Mouse (Mus musculus): ENCODE results near the gene Selenov. TPM values are rescaled to one million over a fixed set of nuclear protein-coding genes. Genes with fewer than 3 reads are reported as not detected.

Gene Selenov
- 0.13 and 0.30 TPM in 2 replicates for polyA plus RNA-seq (2015; fragmentation: Nextera tagmentation; extraction: Ambion mirVana)

GRCm38 (mm10) chr7:28290638-28291590 lies at the start of gene Selenov:
Gene Selenov (minus strand): TSS chr7:28291186.
- H3K36me3 ChIP-seq: no peaks in the 10 kb centered on the region
- WGBS: under 1% methylated on average over 52 of the region's 52 CpGs
- no peak within 1 kb of the TSS for H3K9ac ChIP-seq
- H3K27ac ChIP-seq (replicated peaks): no peak within 1 kb of the TSS
- peak within 1 kb of the TSS; percentile 49 for H3K4me2 ChIP-seq (replicated peaks)
- H3K27me3 ChIP-seq: peaks cover 87% of the 10 kb centered on the region
- no peak for ATAC-seq (ENCODE audit: insufficient number of reproducible peaks, low FRiP score, low TSS enrichment, low read depth)
- no peaks in the 10 kb centered on the region for H3K9me3 ChIP-seq (replicated peaks)
- peak within 1 kb of the TSS; percentile 22 for H3K4me3 ChIP-seq (replicated peaks)
- H3K4me1 ChIP-seq: peaks cover 16% of the 10 kb centered on the region

- H3K9ac ChIP-seq: peak overlapping the region; percentile 58; the same call in 1 of the 2 replicates
- no peaks in the 10 kb centered on the region for H3K27me3 ChIP-seq
- no peak for ATAC-seq (ENCODE audit: insufficient number of reproducible peaks, low FRiP score, low TSS enrichment, low read depth)
- H3K4me1 ChIP-seq: peaks cover 15% of the 10 kb centered on the region
- WGBS: 73% methylated on average over 19 of the region's 19 CpGs
- peak overlapping the region; percentile 97 for H3K4me3 ChIP-seq (replicated peaks)
- H3K9me3 ChIP-seq (replicated peaks): no peaks in the 10 kb centered on the region
- peaks cover 6% of the 10 kb centered on the region; the same call in 1 of the 2 replicates for H3K36me3 ChIP-seq
- peak overlapping the region; percentile 94 for H3K27ac ChIP-seq (replicated peaks)
- peak overlapping the region; percentile 62 for H3K4me2 ChIP-seq (replicated peaks)
Measured at GRCm38 (mm10) chr7:28339213-28339917, 48.4 kb upstream of the Selenov start.

GRCm38 (mm10) chr7:28338108-28338998 lies 47.4 kb upstream of the Selenov start, which contains the start of gene Supt5:
Gene Supt5 (minus strand): TSS chr7:28338746.
- ATAC-seq (ENCODE audit: insufficient number of reproducible peaks, low FRiP score, low TSS enrichment, low read depth): peak; percentile 97
- H3K4me1 ChIP-seq: peaks cover 15% of the 10 kb centered on the region
- peak within 1 kb of the TSS; percentile 62 for H3K4me2 ChIP-seq (replicated peaks)
- H3K36me3 ChIP-seq: peaks cover 6% of the 10 kb centered on the region; the same call in 1 of the 2 replicates
- peak within 1 kb of the TSS; percentile 97 for H3K4me3 ChIP-seq (replicated peaks)
- WGBS: under 1% methylated on average over 77 of the region's 77 CpGs
- no peaks in the 10 kb centered on the region for H3K27me3 ChIP-seq
- H3K27ac ChIP-seq (replicated peaks): peak within 1 kb of the TSS; percentile 94
- H3K9me3 ChIP-seq (replicated peaks): no peaks in the 10 kb centered on the region
- H3K9ac ChIP-seq: peak within 1 kb of the TSS; percentile 98

- peaks cover 15% of the 10 kb centered on the region for H3K4me1 ChIP-seq
- no peak overlapping the region for H3K27ac ChIP-seq (replicated peaks)
- no peak for ATAC-seq (ENCODE audit: insufficient number of reproducible peaks, low FRiP score, low TSS enrichment, low read depth)
- no peak overlapping the region for H3K9ac ChIP-seq
- H3K4me3 ChIP-seq (replicated peaks): no peak overlapping the region
- H3K36me3 ChIP-seq: peaks cover 21% of the 10 kb centered on the region
- H3K27me3 ChIP-seq: no peaks in the 10 kb centered on the region
- WGBS: 89% methylated on average over 2 of the region's 2 CpGs
- no peaks in the 10 kb centered on the region for H3K9me3 ChIP-seq (replicated peaks)
- no peak overlapping the region for H3K4me2 ChIP-seq (replicated peaks)
Measured at GRCm38 (mm10) chr7:28335471-28335870, 44.5 kb upstream of the Selenov start.

- Histone ChIP-seq H3K9ac (no peak overlapping the region), H3K4me3 (replicated peaks) (no peak overlapping the region), H3K27ac (replicated peaks) (no peak overlapping the region), H3K4me2 (replicated peaks) (no peak overlapping the region), H3K36me3 (peaks cover 31% of the 10 kb centered on the region), H3K27me3 (no peaks in the 10 kb centered on the region), H3K9me3 (replicated peaks) (no peaks in the 10 kb centered on the region), H3K4me1 (peaks cover 15% of the 10 kb centered on the region)
- WGBS: 76% methylated on average over 4 of the region's 4 CpGs
- ATAC-seq (ENCODE audit: insufficient number of reproducible peaks, low FRiP score, low TSS enrichment, low read depth): no peak
Measured at GRCm38 (mm10) chr7:28334534-28334933, 43.5 kb upstream of the Selenov start.

GRCm38 (mm10) chr7:28328260-28328659 lies 37.3 kb upstream of the Selenov start:
- H3K9ac ChIP-seq: no peak overlapping the region
- ATAC-seq (ENCODE audit: insufficient number of reproducible peaks, low FRiP score, low TSS enrichment, low read depth): no peak
- WGBS: 98% methylated on average over 2 of the region's 2 CpGs
- H3K4me1 ChIP-seq: no peaks in the 10 kb centered on the region
- no peak overlapping the region for H3K4me2 ChIP-seq (replicated peaks)
- no peak overlapping the region for H3K4me3 ChIP-seq (replicated peaks)
- no peak overlapping the region for H3K27ac ChIP-seq (replicated peaks)
- H3K27me3 ChIP-seq: no peaks in the 10 kb centered on the region
- H3K9me3 ChIP-seq (replicated peaks): no peaks in the 10 kb centered on the region
- peaks cover 87% of the 10 kb centered on the region for H3K36me3 ChIP-seq

GRCm38 (mm10) chr7:28326457-28326856 lies 35.5 kb upstream of the Selenov start:
- 79% methylated on average over 4 of the region's 4 CpGs for WGBS

GRCm38 (mm10) chr7:28325293-28325692 lies 34.3 kb upstream of the Selenov start:
- no peak for ATAC-seq (ENCODE audit: insufficient number of reproducible peaks, low FRiP score, low TSS enrichment, low read depth)
- H3K27me3 ChIP-seq: no peaks in the 10 kb centered on the region
- H3K36me3 ChIP-seq: peaks cover 99% of the 10 kb centered on the region
- no peak overlapping the region for H3K27ac ChIP-seq (replicated peaks)
- whole genome bisulfite sequencing: 98% methylated on average over 8 of the region's 8 CpGs
- no peaks in the 10 kb centered on the region for H3K9me3 ChIP-seq (replicated peaks)
- H3K9ac ChIP-seq: no peak overlapping the region
- H3K4me2 ChIP-seq (replicated peaks): no peak overlapping the region
- no peak overlapping the region for H3K4me3 ChIP-seq (replicated peaks)
- H3K4me1 ChIP-seq: no peaks in the 10 kb centered on the region

More at GRCm38 (mm10) chr7:28326457-28326856, 35.5 kb upstream of the Selenov start:
- H3K4me1 ChIP-seq: no peaks in the 10 kb centered on the region
- H3K36me3 ChIP-seq: peaks cover 99% of the 10 kb centered on the region
- H3K9ac ChIP-seq: no peak overlapping the region
- H3K9me3 ChIP-seq (replicated peaks): no peaks in the 10 kb centered on the region
- ATAC-seq (ENCODE audit: insufficient number of reproducible peaks, low FRiP score, low TSS enrichment, low read depth): no peak
- H3K27ac ChIP-seq (replicated peaks): no peak overlapping the region
- H3K27me3 ChIP-seq: no peaks in the 10 kb centered on the region
- H3K4me3 ChIP-seq (replicated peaks): no peak overlapping the region
- H3K4me2 ChIP-seq (replicated peaks): no peak overlapping the region

- H3K27ac ChIP-seq (replicated peaks): no peak overlapping the region
- ATAC-seq (ENCODE audit: insufficient number of reproducible peaks, low FRiP score, low TSS enrichment, low read depth): no peak
- H3K4me1 ChIP-seq: no peaks in the 10 kb centered on the region
- H3K36me3 ChIP-seq: peaks cover 100% of the 10 kb centered on the region
- no peaks in the 10 kb centered on the region for H3K9me3 ChIP-seq (replicated peaks)
- H3K27me3 ChIP-seq: no peaks in the 10 kb centered on the region
- 89% methylated on average over 15 of the region's 15 CpGs for WGBS
- H3K9ac ChIP-seq: no peak overlapping the region
- no peak overlapping the region for H3K4me3 ChIP-seq (replicated peaks)
- no peak overlapping the region for H3K4me2 ChIP-seq (replicated peaks)
Measured at GRCm38 (mm10) chr7:28321974-28322720, 31.2 kb upstream of the Selenov start.

- H3K4me3 ChIP-seq (replicated peaks): no peak overlapping the region
- H3K4me2 ChIP-seq (replicated peaks): no peak overlapping the region
- no peaks in the 10 kb centered on the region for H3K9me3 ChIP-seq (replicated peaks)
- peaks cover 98% of the 10 kb centered on the region for H3K36me3 ChIP-seq
- ATAC-seq (ENCODE audit: insufficient number of reproducible peaks, low FRiP score, low TSS enrichment, low read depth): no peak
- H3K27me3 ChIP-seq: no peaks in the 10 kb centered on the region
- H3K27ac ChIP-seq (replicated peaks): no peak overlapping the region
- WGBS: 91% methylated on average over 17 of the region's 17 CpGs
- H3K4me1 ChIP-seq: no peaks in the 10 kb centered on the region
- H3K9ac ChIP-seq: no peak overlapping the region
Measured at GRCm38 (mm10) chr7:28318714-28319113, 27.7 kb upstream of the Selenov start.

All from embryonic facial prominence, embryonic 15.5 days (tissue).